Mouse (Mus musculus) lung, adult 2 months (tissue): Measurements from ENCODE around the gene Inha.

Experiments
- CTCF ChIP-seq: fragments of 200-500 bp; IDR thresholded peaks from 2 replicates; pipeline ENCODE4 v1.5.1; 2011; ENCODE audit warnings: mild to moderate bottlenecking, low read length, control low read depth; ENCODE audit not compliant: insufficient read depth
- POLR2A ChIP-seq: fragments of 200-500 bp; IDR thresholded peaks from 2 replicates; pipeline ENCODE4 v1.6.1; 2011; ENCODE audit warnings: low read depth, mild to moderate bottlenecking, control low read depth, low read length, borderline replicate concordance; ENCODE audit errors: extremely low read depth

DNA sequence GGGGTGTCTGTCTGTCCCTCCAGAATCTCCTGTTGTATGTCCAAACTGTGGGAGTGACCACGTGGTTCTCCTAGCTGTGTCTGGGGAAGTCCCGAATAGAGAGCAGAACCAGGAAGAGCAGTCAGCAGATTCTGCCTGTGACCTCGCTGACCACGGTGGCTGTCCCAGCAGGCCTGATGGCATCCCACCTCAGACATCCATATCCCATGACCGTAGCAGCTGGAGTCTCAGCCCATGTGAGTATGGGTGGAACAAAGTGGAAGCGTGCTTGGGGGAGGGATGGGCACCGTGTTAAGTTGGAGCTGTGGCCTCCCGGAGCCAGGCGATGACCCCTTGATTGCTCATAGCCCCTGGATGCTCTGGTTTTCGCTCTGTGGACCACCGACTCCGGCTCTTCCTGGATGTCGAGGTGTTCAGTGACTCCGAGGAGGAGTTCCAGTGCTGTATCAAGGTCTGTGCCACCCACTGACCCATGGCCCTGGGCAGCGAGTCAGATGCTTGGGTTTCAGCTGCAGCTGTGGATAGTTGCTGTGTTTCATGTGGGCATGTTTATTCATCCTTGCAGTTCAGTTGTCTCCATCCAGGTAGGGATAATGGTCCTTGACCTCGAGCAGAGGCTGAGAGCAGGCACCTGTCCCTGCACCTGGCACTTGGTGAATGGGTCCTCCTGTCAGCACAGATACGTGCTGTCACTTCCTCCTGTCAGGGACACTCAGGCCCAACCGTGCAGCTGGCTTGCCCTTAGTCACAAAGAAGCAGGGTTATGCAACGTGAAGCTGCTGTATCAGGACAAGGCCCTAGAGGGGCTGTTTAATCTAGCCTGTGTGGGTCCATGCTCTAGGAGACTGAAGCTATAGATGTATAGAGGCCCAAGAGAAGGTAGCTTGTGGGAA is 25.6 kb downstream of the Inha start:
- TF ChIP-seq POLR2A (no peak), CTCF (no peak)
